Mouse (Mus musculus) thymus, adult 2 months (tissue): ENCODE results near the gene B430218F22Rik.

ENCODE experiments used
- CTCF ChIP-seq: fragments of 200-500 bp; IDR thresholded peaks from 2 replicates; pipeline ENCODE4 v1.5.1; 2012; ENCODE audit warnings: mild to moderate bottlenecking, control low read depth, low read length, moderate library complexity, borderline replicate concordance; ENCODE audit not compliant: control insufficient read depth, poor library complexity, insufficient read depth; ENCODE audit errors: extremely low read depth
- POLR2A ChIP-seq: fragments of 200-500 bp; IDR thresholded peaks from 2 replicates; pipeline ENCODE4 v1.6.1; 2012; ENCODE audit warnings: mild to moderate bottlenecking, low read length, control low read depth, moderate library complexity; ENCODE audit not compliant: control insufficient read depth, poor library complexity, insufficient read depth; ENCODE audit errors: extremely low read depth

DNA sequence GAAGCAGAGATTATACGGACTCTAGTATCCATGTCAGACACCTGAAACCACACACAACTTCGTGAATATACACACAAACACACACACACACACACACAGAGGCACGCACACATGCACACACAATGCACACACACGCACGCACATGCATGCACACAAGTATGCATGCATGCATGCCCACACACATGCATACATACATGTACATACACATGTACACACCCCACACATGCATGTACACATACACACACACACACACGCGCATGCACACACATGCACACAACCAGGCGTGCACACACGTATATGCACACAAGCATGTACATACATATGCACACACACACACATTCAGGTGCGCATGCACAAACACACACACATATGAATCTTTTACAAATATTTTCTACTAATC is 35.6 kb upstream of the B430218F22Rik start:
- TF ChIP-seq CTCF (no peak), POLR2A (no peak)
